Mouse (Mus musculus) heart, adult 8-10 months (tissue): Measurements from ENCODE around the gene Gabrb1. TPM values are rescaled to one million over a fixed set of nuclear protein-coding genes. Genes with fewer than 3 reads are reported as not detected.
A peak's percentile ranks its signal among the peaks of the same experiment; 100 is the strongest.

Source experiments
- DNase-seq: peaks from one replicate; pipeline ENCODE4 v3.0.0; 2022; ENCODE audit warnings: low spot score
- total RNA-seq, 4 experiments: library from RNA; stranded (reverse); gene quantifications; 2 replicates each; pipeline ENCODE4 v1.2.4; 2022

Gene Gabrb1
- under 1 TPM; 0.05 to 0.19 (median 0.10) TPM for total RNA-seq

DNA sequence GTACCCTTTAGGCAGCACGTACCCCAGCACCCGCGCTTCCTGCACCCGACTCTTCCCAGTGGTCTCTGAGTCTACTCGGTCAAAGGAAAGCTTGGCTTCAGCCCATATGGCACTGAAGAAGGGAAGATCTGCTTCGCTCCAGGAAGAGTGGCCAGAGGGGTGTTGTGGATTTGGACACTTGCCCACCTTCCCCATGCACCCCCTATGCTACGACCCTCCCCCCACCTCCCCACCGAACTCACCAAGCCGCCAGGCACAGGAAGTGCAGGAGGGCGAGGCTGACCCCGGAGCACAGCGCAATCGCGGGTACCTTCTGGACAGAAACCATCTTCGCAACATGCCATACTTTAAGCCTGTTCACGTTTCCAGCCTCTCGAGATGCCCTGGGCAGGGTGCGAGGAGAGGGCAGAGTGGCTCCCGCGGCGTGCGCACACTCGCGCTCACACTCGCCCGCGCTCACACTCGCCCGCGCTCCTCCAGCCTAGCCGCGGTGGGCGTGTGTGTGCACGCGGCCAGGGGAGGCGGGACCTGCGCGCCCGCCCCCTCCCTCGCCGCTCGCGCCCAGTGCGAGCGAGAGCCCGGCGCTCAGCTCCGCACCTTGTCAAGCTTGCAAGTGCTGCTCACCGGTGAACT is at the start of gene Gabrb1:
Gene Gabrb1 (plus strand): TSS at position 632 of the 633 bp plus-strand sequence.
- DNase-seq = no peak

- no peak for DNase-seq
These were observed 49.2 kb upstream of the Gabrb1 start for GRCm38 (mm10) chr5:71608735-71609134.

- no peak for DNase-seq
These were observed 43.6 kb upstream of the Gabrb1 start for GRCm38 (mm10) chr5:71614311-71614710.

GRCm38 (mm10) chr5:71616734-71617133 is 41.2 kb upstream of the Gabrb1 start:
- no peak for DNase-seq

- DNase-seq = no peak
These were observed 30.1 kb upstream of the Gabrb1 start for GRCm38 (mm10) chr5:71627820-71628219.

- DNase-seq = no peak
These were observed 18.1 kb upstream of the Gabrb1 start for GRCm38 (mm10) chr5:71639804-71640203.

DNA sequence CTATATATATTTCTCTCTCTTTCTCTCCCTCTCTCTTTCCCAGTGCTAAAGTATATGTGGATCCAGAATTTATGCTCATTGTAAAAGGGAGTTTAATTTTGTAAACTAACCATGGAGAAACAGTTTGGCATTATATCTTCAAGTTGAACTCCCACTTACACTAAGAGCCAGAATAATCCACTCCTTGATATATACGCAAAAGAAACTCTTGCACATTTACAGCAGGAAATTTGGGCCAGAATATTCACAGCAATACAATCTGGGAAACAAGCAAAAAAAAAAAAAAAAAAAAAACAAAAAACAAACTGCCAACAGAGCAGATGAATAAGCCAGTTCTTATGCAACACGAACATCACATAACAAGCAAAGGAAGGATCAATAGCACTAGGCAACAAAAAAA is 9.8 kb upstream of the Gabrb1 start:
- DNase-seq = no peak

- no peak for DNase-seq
These were observed 3.9 kb upstream of the Gabrb1 start for GRCm38 (mm10) chr5:71654056-71654455.

DNA sequence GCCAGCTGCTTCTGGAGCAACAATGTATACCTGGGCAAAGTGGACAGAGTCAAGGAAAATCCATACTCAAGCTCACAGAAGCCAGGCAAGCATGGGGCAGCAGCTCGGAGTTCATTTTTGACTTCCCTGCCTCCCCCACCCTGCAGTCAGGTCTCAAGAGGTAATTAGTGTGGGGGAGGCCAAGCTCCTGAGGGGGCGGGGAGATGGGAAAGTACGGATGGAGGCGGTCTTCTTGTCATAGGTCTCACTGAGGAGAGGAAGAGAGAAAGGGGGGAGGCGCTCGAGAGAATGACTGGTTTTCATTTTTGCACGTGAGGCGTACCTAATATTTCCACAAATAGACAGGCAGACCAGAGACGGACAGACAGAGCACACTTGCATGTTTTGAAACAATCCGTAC is 1.1 kb upstream of the Gabrb1 start:
- DNase-seq = no peak

- no peak for DNase-seq
These were observed 193 bp downstream of the Gabrb1 start, which contains the start of gene Gabra4 for GRCm38 (mm10) chr5:71658115-71658497. Gene Gabra4 (minus strand): TSS chr5:71658308.

- no peak for DNase-seq
These were observed 7.7 kb downstream of the Gabrb1 start for GRCm38 (mm10) chr5:71665593-71665992.

DNA sequence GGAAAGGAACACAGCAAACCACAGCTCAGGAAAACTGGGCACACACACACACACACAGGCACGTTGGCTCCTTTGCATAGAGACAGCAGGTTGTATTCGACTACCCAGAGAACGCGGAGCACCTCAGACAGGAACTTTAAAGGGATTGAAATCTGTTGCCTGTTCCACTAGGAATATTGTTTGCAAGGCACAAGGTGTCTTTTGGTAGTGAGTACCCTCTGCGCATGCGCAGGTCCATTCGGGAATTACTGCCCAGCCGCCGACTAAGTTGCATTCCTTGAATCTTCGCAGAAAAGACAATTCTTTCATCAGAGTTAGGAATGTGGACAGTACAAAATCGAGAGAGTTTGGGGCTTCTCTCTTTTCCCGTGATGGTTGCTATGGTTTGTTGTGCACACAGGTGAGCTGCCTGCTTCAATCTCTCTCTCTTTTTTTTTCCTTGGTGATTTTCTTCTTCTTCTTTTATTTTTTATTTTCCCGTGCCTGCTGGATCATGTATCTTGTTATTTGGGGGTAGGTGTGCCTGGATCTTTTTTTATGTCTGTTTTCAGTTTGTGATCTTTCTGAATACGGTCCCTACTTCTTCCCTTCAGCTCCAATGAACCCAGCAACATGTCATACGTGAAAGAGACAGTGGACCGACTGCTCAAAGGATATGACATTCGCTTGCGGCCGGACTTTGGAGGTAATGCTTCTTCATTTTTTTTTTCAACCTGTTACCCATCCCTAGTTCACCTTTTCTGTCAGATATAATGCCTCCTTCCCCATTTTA is 42.0 kb downstream of the Gabrb1 start:
- peak; percentile 2 for DNase-seq

GRCm38 (mm10) chr5:71700468-71701272 is 42.8 kb downstream of the Gabrb1 start:
- no peak for DNase-seq

- no peak for DNase-seq
These were observed 43.3 kb downstream of the Gabrb1 start for GRCm38 (mm10) chr5:71701273-71701614.

DNA sequence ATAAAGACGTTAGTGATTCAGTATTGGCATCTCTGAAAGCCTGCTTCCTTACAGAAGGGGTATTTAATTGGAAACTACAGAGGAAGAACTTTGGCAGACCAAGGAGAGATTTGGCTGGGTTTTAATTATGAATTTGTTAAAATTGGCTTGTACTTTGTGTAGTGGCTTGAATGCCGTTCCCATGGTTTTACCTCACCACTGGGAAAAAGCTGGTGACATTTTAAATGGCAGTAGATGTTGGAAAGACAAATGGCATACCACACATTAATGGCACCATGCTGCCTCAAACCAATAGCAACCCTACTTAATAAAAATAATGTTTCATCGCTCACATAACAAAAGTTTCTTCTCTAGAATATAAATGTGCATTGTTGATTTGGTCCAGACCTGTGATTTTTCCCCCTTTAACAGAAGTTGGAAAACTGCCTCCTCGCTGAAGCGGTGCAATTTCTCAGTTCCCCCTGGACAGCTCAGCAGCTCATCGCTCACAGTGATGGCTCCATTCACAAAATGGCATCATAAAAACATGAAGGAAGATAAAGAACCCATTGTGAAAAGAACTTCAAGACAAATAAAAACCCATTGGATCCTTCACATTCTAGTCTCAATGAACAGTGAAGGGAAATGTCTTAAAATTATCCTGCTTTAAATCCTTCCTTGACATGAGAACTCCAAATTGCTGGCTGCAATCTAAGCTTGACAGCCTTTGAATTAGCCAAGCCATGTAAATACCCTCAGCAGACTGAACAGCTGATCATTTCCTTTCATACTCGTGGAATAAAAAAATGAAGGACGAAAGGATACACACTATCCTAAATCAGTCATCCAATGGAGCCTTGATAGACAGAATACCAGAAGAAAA is 75.2 kb downstream of the Gabrb1 start:
- DNase-seq = no peak

DNA sequence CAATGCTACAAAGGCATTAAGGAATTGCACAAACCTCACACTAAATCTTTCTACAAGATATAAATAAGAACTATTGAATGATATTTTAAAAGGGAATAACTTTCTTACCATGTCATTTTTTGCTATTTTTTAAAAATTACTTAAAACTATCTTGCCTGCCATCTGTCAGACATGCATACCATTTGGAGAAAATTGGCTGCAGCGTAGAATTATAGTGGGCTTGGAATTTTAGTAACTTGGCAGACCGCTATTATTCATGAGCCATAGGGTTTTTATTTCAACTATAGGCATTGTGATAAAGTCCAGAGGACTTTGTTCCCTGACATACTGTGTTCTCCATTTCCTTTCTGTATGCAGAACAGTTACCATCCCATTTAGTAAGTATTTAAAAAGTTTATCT is 89.5 kb downstream of the Gabrb1 start:
- no peak for DNase-seq

- no peak for DNase-seq
These were observed 96.1 kb downstream of the Gabrb1 start for GRCm38 (mm10) chr5:71753966-71754365.

GRCm38 (mm10) chr5:71761105-71761504 is 103.2 kb downstream of the Gabrb1 start:
- no peak for DNase-seq

GRCm38 (mm10) chr5:71781514-71782179 is 123.7 kb downstream of the Gabrb1 start:
- no peak for DNase-seq

- no peak for DNase-seq
These were observed 164.9 kb downstream of the Gabrb1 start for GRCm38 (mm10) chr5:71822862-71823261.

GRCm38 (mm10) chr5:71828342-71828741 is 170.4 kb downstream of the Gabrb1 start:
- DNase-seq = no peak
